In genomic region chr12:11435246-11436022, GRCm38 (mm10) we compare ENCODE assay signal across 10 mouse cellular contexts. TPM values are rescaled to one million over a fixed set of nuclear protein-coding genes. Genes with fewer than 3 reads are reported as not detected.
DNase-seq lines count a peak whose midpoint lies in the region; ATAC-seq lines count a peak whose summit lies in the region.
"Had no signal": no experiment of that assay in that cellular context is flagged by ENCODE, and none has a peak within 500 bp of the region (broad histone marks: within the 10 kb centered on the region; RNA-seq: fewer than 3 reads in every experiment).

No protein-coding gene starts in this region.

- no peak overlapping the region for H3K27ac ChIP-seq in heart, embryonic 11.5 days (ENCODE audit: low read depth, low read length)
- H3K27ac ChIP-seq in limb, embryonic 12.5 days, result no peak overlapping the region

- no peaks in the 10 kb centered on the region for H3K9me3 ChIP-seq in heart, embryonic 11.5 days (replicated peaks; ENCODE audit: control insufficient read depth, low read length)
- no peaks in the 10 kb centered on the region for H3K9me3 ChIP-seq in limb, embryonic 12.5 days

- WGBS in heart, embryonic 11.5 days (ENCODE audit: insufficient replicate concordance), result 10% methylated on average over 15 of the region's 15 CpGs
- 12% methylated on average over 15 of the region's 15 CpGs for WGBS in limb, embryonic 12.5 days

- H3K4me1 ChIP-seq in heart, embryonic 11.5 days (ENCODE audit: control insufficient read depth, insufficient read depth, low read length), result 0 out of 2 replicates have a peak, but pooled peaks cover 2% of the 10 kb centered on the region
- H3K4me1 ChIP-seq in limb, embryonic 12.5 days (replicated peaks), result peaks cover 8% of the 10 kb centered on the region; the same call in 1 of the 2 replicates

- H3K27me3 ChIP-seq in heart, embryonic 11.5 days (ENCODE audit: control insufficient read depth, insufficient read depth, low read length), result peaks cover 8% of the 10 kb centered on the region
- H3K27me3 ChIP-seq in limb, embryonic 12.5 days, result peaks cover 43% of the 10 kb centered on the region

- peak overlapping the region; percentile 73 for H3K4me2 ChIP-seq in heart, embryonic 11.5 days
- H3K4me2 ChIP-seq in limb, embryonic 12.5 days, result peak overlapping the region; percentile 71

- DNase-seq in heart, adult 18-20 months, result no peak
- DNase-seq in right cerebral cortex, postnatal 25 days, result peak; percentile 15
- no peak for DNase-seq in right cerebral cortex, postnatal 36 days (ENCODE audit: low spot score in 2 of 2)
- no peak for DNase-seq in gastrocnemius, postnatal 14 days
- DNase-seq in left cerebral cortex, adult 8-10 months (ENCODE audit: low spot score in 2 of 2), result no peak
- DNase-seq: adrenal gland, postnatal 36 days; kidney, postnatal 14 days had no signal

- no peak for ATAC-seq in heart, embryonic 11.5 days (replicated peaks; ENCODE audit: insufficient number of reproducible peaks, low FRiP score, low TSS enrichment)
- no peak for ATAC-seq in limb, embryonic 12.5 days (ENCODE audit: insufficient number of reproducible peaks, insufficient read depth, low FRiP score, low TSS enrichment, low read depth)
- no peak for ATAC-seq in activated CD4-positive, CD25-positive, alpha-beta regulatory T cell, adult 4 months

- H3K4me3 ChIP-seq in heart, embryonic 11.5 days (ENCODE audit: low read depth, low read length), result peak overlapping the region; percentile 52
- H3K4me3 ChIP-seq in limb, embryonic 12.5 days (replicated peaks), result peak overlapping the region; percentile 43

- no peaks in the 10 kb centered on the region for H3K36me3 ChIP-seq in heart, embryonic 11.5 days (ENCODE audit: control insufficient read depth, insufficient read depth, low read length)
- no peaks in the 10 kb centered on the region for H3K36me3 ChIP-seq in limb, embryonic 12.5 days

- H3K9ac ChIP-seq in heart, embryonic 11.5 days (ENCODE audit: low read depth, low read length), result no peak overlapping the region
- no peak overlapping the region for H3K9ac ChIP-seq in limb, embryonic 12.5 days (replicated peaks)

- intact Hi-C loops in gastrocnemius, postnatal 14 days (cut with DNase I; ENCODE audit: low total_unique reads), result no loop called here

RNA-seq across cellular contexts. Expression of gene Vsnl1, which starts 1.0 kb away (rescaled TPM):
- 31.2 and 36.1 TPM in 2 replicates for polyA plus RNA-seq in heart, embryonic 11.5 days (2014; fragmentation: Nextera tagmentation; extraction: Ambion mirVana)
- total RNA-seq in heart, adult 18-20 months (2021), result under 1 TPM; 0.40 to 0.62 TPM
- 0.53 and 1.0 TPM in 2 replicates for polyA plus RNA-seq in limb, embryonic 12.5 days (2016; fragmentation: Nextera tagmentation; extraction: Ambion mirVana)
- not detected for polyA plus RNA-seq in activated CD4-positive, CD25-positive, alpha-beta regulatory T cell, adult 4 months (2017; shearing (Covaris generic))
- under 1 TPM in 1 of 2 experiments, not detected in 1; 0.11 TPM for total RNA-seq in gastrocnemius, postnatal 14 days (2021)
- total RNA-seq in left cerebral cortex, adult 8-10 months (2022), result 100 to 1,000 TPM; 592 to 668 (median 627) TPM

RNA-seq across cellular contexts. Expression of gene Rad51ap2, which starts 20.4 kb away (rescaled TPM):
- 0.33 and 0.44 TPM in 2 replicates for polyA plus RNA-seq in heart, embryonic 11.5 days (2014; fragmentation: Nextera tagmentation; extraction: Ambion mirVana)
- total RNA-seq in heart, adult 18-20 months (2021), result not detected
- 0.19 and 0.29 TPM in 2 replicates for polyA plus RNA-seq in limb, embryonic 12.5 days (2016; fragmentation: Nextera tagmentation; extraction: Ambion mirVana)
- under 1 TPM in 1 of 2 experiments, not detected in 1; 0.11 TPM for polyA plus RNA-seq in activated CD4-positive, CD25-positive, alpha-beta regulatory T cell, adult 4 months (2017; shearing (Covaris generic))
- not detected for total RNA-seq in gastrocnemius, postnatal 14 days (2021)
- total RNA-seq in left cerebral cortex, adult 8-10 months (2022), result 1 to 10 TPM; 2.6 to 3.2 (median 2.8) TPM

Comparison
In these comparisons a context has a peak if more than half of its experiments do, and no peak if none do; other contexts are left out.
1. RNA of gene Vsnl1, which starts 1.0 kb away (total RNA-seq): 592 to 668 TPM in left cerebral cortex, adult 8-10 months; 0.40 to 0.62 TPM in heart, adult 18-20 months and 0.11 TPM in gastrocnemius, postnatal 14 days; every median in the first group is over 100 times any median in the second.